Mouse (Mus musculus): ENCODE data around the gene St3gal2. TPM values are rescaled to one million over a fixed set of nuclear protein-coding genes. Genes with fewer than 3 reads are reported as not detected.
"Not testable (repeated sequence)": the region's sequence is repeated elsewhere in the genome, so short reads cannot be mapped to it uniquely, and the experiment has no call there.

Gene St3gal2
- total and polyA plus RNA-seq, 3 experiments = 16.9 to 44.5 (median 17.0) TPM

DNA sequence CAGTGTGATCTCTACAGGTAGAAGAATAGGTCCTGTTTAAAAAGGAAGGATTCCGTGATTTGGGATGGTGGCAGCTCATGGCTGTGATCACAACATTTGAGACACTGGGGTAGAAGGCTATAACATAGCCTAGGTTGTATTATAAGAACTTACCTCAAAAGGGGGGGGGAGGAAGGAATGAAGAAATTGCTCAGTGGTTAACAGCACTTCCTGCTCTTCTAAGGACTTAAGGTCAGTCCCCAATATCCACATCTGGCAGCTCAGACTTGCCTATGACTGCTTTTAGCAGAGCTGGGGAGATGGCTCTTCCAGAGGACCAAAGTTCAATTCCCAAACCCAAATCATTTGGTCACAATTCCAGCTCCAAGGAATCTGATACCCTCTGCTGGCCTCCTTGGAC, 13.0 kb upstream of the St3gal2 start:
- Histone ChIP-seq H3K4me3 (replicated peaks in 1 of 3; ENCODE audit: low read depth in 2 of 3, low read length in 2 of 3, poor library complexity in 1 of 3) (no peak overlapping the region), H3K36me3 (replicated peaks in 1 of 2; ENCODE audit: control insufficient read depth in 1 of 2, insufficient read depth in 1 of 2, low read length in 1 of 2) (no peaks in the 10 kb centered on the region), H3K27ac (ENCODE audit: insufficient read depth, low read depth) (no peak overlapping the region), H3K4me1 (ENCODE audit: control insufficient read depth in 1 of 2, insufficient read depth in 2 of 2) (peaks cover 0 to 5% of the 10 kb centered on the region in 2 experiments; a peak in 2 of 4 replicates), H3K9me3 (replicated peaks; ENCODE audit: low read length) (no peaks in the 10 kb centered on the region), H3K4me2 (ENCODE audit: insufficient read depth, low read depth, poor library complexity, severe bottlenecking) (no peak overlapping the region), H3K79me2 (replicated peaks; ENCODE audit: control insufficient read depth, extremely low read depth, insufficient read depth, poor library complexity, severe bottlenecking) (no peaks in the 10 kb centered on the region), H3K27me3 (replicated peaks) (no peaks in the 10 kb centered on the region), H3K9ac (ENCODE audit: insufficient read depth, low read depth) (no peak overlapping the region)
- TF ChIP-seq RCOR1 (conservative IDR thresholded peaks at IDR 0.05; ENCODE audit: low read depth, low read length) (no peak), ZC3H11A (IDR thresholded peaks at IDR 0.05; ENCODE audit: low read depth, low read length) (no peak), JUND (conservative IDR thresholded peaks at IDR 0.05; ENCODE audit: low read depth, low read length) (no peak), BHLHE40 (IDR thresholded peaks at IDR 0.05; ENCODE audit: low read depth, low read length) (no peak), UBTF (IDR thresholded peaks at IDR 0.05; ENCODE audit: low read depth, low read length) (no peak), CHD1 (IDR thresholded peaks at IDR 0.05; ENCODE audit: low read depth, low read length) (no peak), JUN (IDR thresholded peaks at IDR 0.05; ENCODE audit: insufficient read depth, low read depth, low read length) (no peak), ELF1 (IDR thresholded peaks at IDR 0.05; ENCODE audit: low read depth, low read length) (no peak), POLR2AphosphoS2 (IDR thresholded peaks at IDR 0.05; ENCODE audit: low read depth, low read length) (no peak), EP300 (IDR thresholded peaks at IDR 0.05; ENCODE audit: low read length) (no peak), E2F4 (IDR thresholded peaks at IDR 0.05; ENCODE audit: insufficient replicate concordance, low read depth, low read length) (no peak)
- dilution Hi-C loops (cut with MboI; ENCODE audit: extremely low pct_ligation_motif_present, extremely low pct_unique_long_range_greater_than_20kb, low sequenced_read_pairs) = no loop called here
- in situ Hi-C loops (cut with MboI; ENCODE audit: low pct_ligation_motif_present, low pct_unique_long_range_greater_than_20kb, low sequenced_read_pairs) = no loop called here
- DNase-seq (ENCODE audit: extremely low read depth) = no peak

DNA sequence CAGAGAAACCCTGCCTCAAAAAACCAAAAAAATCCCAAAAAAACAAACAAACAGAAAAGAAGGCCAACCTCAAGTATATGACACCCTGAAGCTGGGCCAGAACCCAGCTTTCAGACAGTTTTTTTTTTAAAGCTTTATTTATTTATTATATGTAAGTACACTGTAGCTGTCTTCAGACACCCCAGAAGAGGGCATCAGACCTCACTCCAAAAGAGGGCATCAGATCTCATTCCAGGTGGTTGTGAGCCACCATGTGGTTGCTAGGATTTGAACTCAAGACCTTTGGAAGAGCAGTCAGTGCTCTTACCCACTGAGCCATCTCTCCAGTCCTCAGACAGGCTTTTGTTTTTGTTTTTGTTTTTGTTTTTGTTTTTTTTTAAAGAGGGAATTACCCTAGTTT, 9.9 kb upstream of the St3gal2 start:
- H3K4me3 ChIP-seq (replicated peaks in 1 of 3; ENCODE audit: low read depth in 2 of 3, low read length in 2 of 3, poor library complexity in 1 of 3); DNase-seq (ENCODE audit: extremely low read depth); H3K36me3 ChIP-seq (replicated peaks in 1 of 2; ENCODE audit: control insufficient read depth in 1 of 2, insufficient read depth in 1 of 2, low read length in 1 of 2); H3K4me2 ChIP-seq (ENCODE audit: insufficient read depth, low read depth, poor library complexity, severe bottlenecking); in situ Hi-C loops (cut with MboI; ENCODE audit: low pct_ligation_motif_present, low pct_unique_long_range_greater_than_20kb, low sequenced_read_pairs); H3K27me3 ChIP-seq (replicated peaks); H3K27ac ChIP-seq (ENCODE audit: insufficient read depth, low read depth); H3K79me2 ChIP-seq (replicated peaks; ENCODE audit: control insufficient read depth, extremely low read depth, insufficient read depth, poor library complexity, severe bottlenecking); H3K9me3 ChIP-seq (replicated peaks; ENCODE audit: low read length); dilution Hi-C loops (cut with MboI; ENCODE audit: extremely low pct_ligation_motif_present, extremely low pct_unique_long_range_greater_than_20kb, low sequenced_read_pairs); H3K9ac ChIP-seq (ENCODE audit: insufficient read depth, low read depth): not testable (repeated sequence)
- TF ChIP-seq RAD21 (IDR thresholded peaks at IDR 0.05; ENCODE audit: low read depth, low read length) (peak; percentile 5), CTCF (conservative IDR thresholded peaks at IDR 0.05 in 1 of 2, IDR thresholded peaks at IDR 0.05 in 1 of 2; ENCODE audit: low read depth in 2 of 2, low read length in 2 of 2) (peak in 1 of 2 experiments; percentile 24; a peak in 1 of 4 replicates)
- H3K4me1 ChIP-seq (ENCODE audit: control insufficient read depth in 1 of 2, insufficient read depth in 2 of 2) = peaks cover 3 to 17% of the 10 kb centered on the region in 2 experiments; a peak in 2 of 4 replicates
